Mouse (Mus musculus) left cerebral cortex, postnatal 25 days (tissue): ENCODE data around the gene Celsr2. TPM values are rescaled to one million over a fixed set of nuclear protein-coding genes. Genes with fewer than 3 reads are reported as not detected.

ENCODE experiments used
- DNase-seq, 2 experiments: peaks; one replicate each; pipeline ENCODE4 v3.0.0; 2022; ENCODE audit warnings: low spot score in 2 of 2, mixed read lengths in 1 of 2
- intact Hi-C: fragments of 180-260 bp; cut with DNase I; formaldehyde crosslinking; loops from one replicate; pipeline ENCODE4 v1.15.1; 2025
- total RNA-seq, 2 experiments: library from RNA; stranded (reverse); gene quantifications; 2 replicates each; pipeline ENCODE4 v1.2.3; 2021

The Celsr2 gene
- total RNA-seq = 100 to 1,000 TPM; 160 to 168 TPM

GRCm38 (mm10) chr3:108414857-108415830 lies at the start of gene Celsr2:
TSS of gene Celsr2 (minus strand) at chr3:108415552.
- peak; percentile 50 to 55 for DNase-seq
- intact Hi-C loops = no loop called here

- peak in 1 of 2 experiments; percentile 18 for DNase-seq
- intact Hi-C loops = no loop called here
These were observed 43.5 kb upstream of the Celsr2 start for GRCm38 (mm10) chr3:108458866-108459265.

GRCm38 (mm10) chr3:108458380-108458779 lies 43.0 kb upstream of the Celsr2 start:
- no peak for DNase-seq
- intact Hi-C loops = no loop called here

GRCm38 (mm10) chr3:108454172-108454571 lies 38.8 kb upstream of the Celsr2 start:
- intact Hi-C loops = no loop called here
- no peak for DNase-seq

GRCm38 (mm10) chr3:108451969-108452368 lies 36.6 kb upstream of the Celsr2 start:
- no peak for DNase-seq
- intact Hi-C loops = no loop called here

- intact Hi-C loops = no loop called here
- no peak for DNase-seq
These were observed 30.0 kb upstream of the Celsr2 start for GRCm38 (mm10) chr3:108445366-108445705.

- intact Hi-C loops = no loop called here
- peak; percentile 88 to 93 for DNase-seq
These were observed 29.5 kb upstream of the Celsr2 start, which contains the start of gene Sars for GRCm38 (mm10) chr3:108444698-108445365. TSS of gene Sars (minus strand) at chr3:108445209.

- intact Hi-C loops = no loop called here
- peak; percentile 52 to 57 for DNase-seq
These were observed 28.7 kb upstream of the Celsr2 start for GRCm38 (mm10) chr3:108444029-108444428.

- intact Hi-C loops = loop anchor here (5.0 kb wide), 1 partner anchor 34 kb away; no protein-coding TSS in a partner anchor
- DNase-seq = no peak
These were observed 21.0 kb upstream of the Celsr2 start for GRCm38 (mm10) chr3:108436380-108436714.

- intact Hi-C loops = loop anchor here (5.0 kb wide), 1 partner anchor 34 kb away; no protein-coding TSS in a partner anchor
- no peak for DNase-seq
These were observed 20.5 kb upstream of the Celsr2 start for GRCm38 (mm10) chr3:108435701-108436379.

- DNase-seq = no peak
- intact Hi-C loops = no loop called here
These were observed 18.6 kb upstream of the Celsr2 start for GRCm38 (mm10) chr3:108433881-108434495.

GRCm38 (mm10) chr3:108433188-108433880 lies 18.0 kb upstream of the Celsr2 start:
- intact Hi-C loops = no loop called here
- DNase-seq = no peak

GRCm38 (mm10) chr3:108432542-108433187 lies 17.3 kb upstream of the Celsr2 start:
- intact Hi-C loops = no loop called here
- DNase-seq = peak in 1 of 2 experiments; percentile 68

- intact Hi-C loops = no loop called here
- no peak for DNase-seq
These were observed 10.3 kb upstream of the Celsr2 start for GRCm38 (mm10) chr3:108425624-108426018.

- DNase-seq = no peak
- intact Hi-C loops = no loop called here
These were observed 9.7 kb upstream of the Celsr2 start for GRCm38 (mm10) chr3:108424944-108425623.

GRCm38 (mm10) chr3:108423844-108424801 lies 8.8 kb upstream of the Celsr2 start:
- intact Hi-C loops = no loop called here
- peak; percentile 71 to 74 for DNase-seq

- peak in 1 of 2 experiments; percentile 64 for DNase-seq
- intact Hi-C loops = no loop called here
These were observed 7.7 kb upstream of the Celsr2 start for GRCm38 (mm10) chr3:108423006-108423405.
